Mouse (Mus musculus) liver, embryonic 15.5 days (tissue): Measurements from ENCODE around the gene Rnasek. TPM values are rescaled to one million over a fixed set of nuclear protein-coding genes. Genes with fewer than 3 reads are reported as not detected.

Experiments used
- ATAC-seq: fragments of 200-750 bp; cut with Nextera tagmentation; 2 replicates; pipeline ENCODE4 v1.8.0; 2017; ENCODE audit warnings: moderate number of reproducible peaks, mild to moderate bottlenecking, moderate library complexity; ENCODE audit not compliant: insufficient read depth
- H3K27ac ChIP-seq: fragments of 300-500 bp; sonication (generic); replicated peaks from 2 replicates; pipeline ENCODE4 v1.5.1; 2015; ENCODE audit warnings: mild to moderate bottlenecking, inconsistent platforms
- H3K27me3 ChIP-seq: fragments of 300-500 bp; sonication (generic); 2 replicates; pipeline ENCODE4 v1.6.1; 2015; ENCODE audit warnings: mild to moderate bottlenecking, inconsistent platforms
- H3K36me3 ChIP-seq: fragments of 300-500 bp; sonication (generic); replicated peaks from 2 replicates; pipeline ENCODE4 v1.6.1; 2015; ENCODE audit warnings: moderate library complexity, mild to moderate bottlenecking, inconsistent platforms
- H3K4me1 ChIP-seq: fragments of 300-500 bp; sonication (generic); replicated peaks from 2 replicates; pipeline ENCODE4 v1.6.1; 2015; ENCODE audit warnings: inconsistent platforms
- H3K4me2 ChIP-seq: fragments of 300-500 bp; sonication (generic); 2 replicates; pipeline ENCODE4 v1.6.1; 2015; ENCODE audit warnings: moderate library complexity, mild to moderate bottlenecking, inconsistent platforms
- H3K4me3 ChIP-seq: fragments of 300-500 bp; sonication (generic); replicated peaks from 2 replicates; pipeline ENCODE4 v1.5.1; 2015; ENCODE audit warnings: mild to moderate bottlenecking, inconsistent platforms
- H3K9ac ChIP-seq: fragments of 300-500 bp; sonication (generic); 2 replicates; pipeline ENCODE4 v1.6.1; 2015; ENCODE audit warnings: moderate library complexity, mild to moderate bottlenecking, inconsistent platforms
- H3K9me3 ChIP-seq: fragments of 300-500 bp; sonication (generic); replicated peaks from 2 replicates; pipeline ENCODE4 v1.6.1; 2016; ENCODE audit warnings: inconsistent platforms
- WGBS: fragments of 180-500 bp; shearing (Covaris S2); methylation state at CpG from one replicate; pipeline ENCODE4 v1.1.7; 2015; ENCODE audit warnings: mixed read lengths; ENCODE audit not compliant: insufficient replicate concordance; 5-methylcytosine and 5-hydroxymethylcytosine counted together
- polyA plus RNA-seq: library from polyadenylated mRNA; unstranded; fragments of >200 nt; fragmentation: Nextera tagmentation; extraction: Ambion mirVana; gene quantifications from 2 replicates; pipeline ENCODE4 v1.2.1, GENCODE M21; 2015

The Rnasek gene
- polyA plus RNA-seq = 146 and 150 TPM in 2 replicates

GRCm38 (mm10) chr11:70239541-70240279 lies at the start of gene Rnasek, which contains the start of gene Gm21988:
Gene Rnasek, minus strand, starts transcription at chr11:70239842.
Gene Gm21988, minus strand, starts transcription at chr11:70239830.
- Histone ChIP-seq H3K36me3 (peaks cover 15% of the 10 kb centered on the region), H3K4me3 (peak within 1 kb of the TSS; percentile 93), H3K27ac (peak within 1 kb of the TSS; percentile 96), H3K4me1 (peaks cover 48% of the 10 kb centered on the region), H3K4me2 (peak within 1 kb of the TSS; percentile 92), H3K9me3 (no peaks in the 10 kb centered on the region), H3K9ac (peak within 1 kb of the TSS; percentile 96), H3K27me3 (peaks cover 4% of the 10 kb centered on the region)
- WGBS = under 1% methylated on average over 32 of the region's 35 CpGs
- peak; percentile 13 for ATAC-seq

DNA sequence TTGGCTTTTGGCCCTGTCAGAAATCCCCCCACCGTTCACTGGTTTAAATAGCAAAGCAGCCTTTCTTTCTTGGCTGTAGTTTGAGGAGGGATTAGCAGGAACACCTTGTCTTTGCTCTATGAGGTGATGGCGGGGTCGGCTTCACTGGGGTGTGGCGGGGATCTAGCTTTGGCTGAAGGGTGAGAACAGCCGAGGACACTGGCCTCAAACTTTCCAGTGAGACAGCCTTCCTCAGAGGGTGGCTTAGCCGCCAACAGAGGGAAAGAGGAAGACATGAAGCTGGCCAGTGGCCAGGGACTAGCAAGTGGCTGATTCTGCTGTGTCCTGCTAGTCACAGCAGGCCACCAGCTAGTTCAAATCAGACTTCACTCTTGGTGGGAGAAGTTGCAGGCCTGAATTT lies 49.6 kb upstream of the Rnasek start:
- no peaks in the 10 kb centered on the region for H3K9me3 ChIP-seq
- no peaks in the 10 kb centered on the region for H3K4me1 ChIP-seq
- 39% methylated on average over 6 of the region's 6 CpGs for WGBS
- H3K9ac ChIP-seq = no peak overlapping the region
- H3K4me2 ChIP-seq = no peak overlapping the region
- peaks cover 6% of the 10 kb centered on the region for H3K27me3 ChIP-seq
- no peak for ATAC-seq
- H3K36me3 ChIP-seq = no peaks in the 10 kb centered on the region
- no peak overlapping the region for H3K27ac ChIP-seq
- no peak overlapping the region for H3K4me3 ChIP-seq

DNA sequence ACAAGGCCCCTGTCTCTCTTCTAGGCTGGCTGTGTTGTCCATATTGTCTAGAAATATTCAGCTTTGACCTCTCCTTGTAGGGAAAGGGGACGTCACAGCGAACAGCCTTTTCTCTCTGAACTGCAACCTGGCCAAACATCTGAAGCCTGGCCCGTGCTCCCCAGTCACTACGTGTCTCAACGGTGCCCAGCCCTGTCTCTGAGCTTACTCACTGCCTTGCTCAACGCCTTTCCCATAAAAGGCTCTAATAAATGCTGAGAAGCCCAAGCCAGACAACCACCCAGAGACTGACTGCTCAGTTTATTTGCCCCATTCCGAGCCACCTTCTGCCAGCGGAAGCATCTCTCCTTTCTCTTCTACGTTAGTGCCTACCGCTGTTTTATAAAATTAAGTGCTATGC lies 48.5 kb upstream of the Rnasek start:
- H3K9me3 ChIP-seq = no peaks in the 10 kb centered on the region
- no peak overlapping the region for H3K27ac ChIP-seq
- no peaks in the 10 kb centered on the region for H3K36me3 ChIP-seq
- H3K4me2 ChIP-seq = no peak overlapping the region
- peaks cover 6% of the 10 kb centered on the region for H3K27me3 ChIP-seq
- WGBS = 73% methylated on average over 10 of the region's 10 CpGs
- no peaks in the 10 kb centered on the region for H3K4me1 ChIP-seq
- no peak overlapping the region for H3K4me3 ChIP-seq
- ATAC-seq = no peak
- H3K9ac ChIP-seq = no peak overlapping the region

DNA sequence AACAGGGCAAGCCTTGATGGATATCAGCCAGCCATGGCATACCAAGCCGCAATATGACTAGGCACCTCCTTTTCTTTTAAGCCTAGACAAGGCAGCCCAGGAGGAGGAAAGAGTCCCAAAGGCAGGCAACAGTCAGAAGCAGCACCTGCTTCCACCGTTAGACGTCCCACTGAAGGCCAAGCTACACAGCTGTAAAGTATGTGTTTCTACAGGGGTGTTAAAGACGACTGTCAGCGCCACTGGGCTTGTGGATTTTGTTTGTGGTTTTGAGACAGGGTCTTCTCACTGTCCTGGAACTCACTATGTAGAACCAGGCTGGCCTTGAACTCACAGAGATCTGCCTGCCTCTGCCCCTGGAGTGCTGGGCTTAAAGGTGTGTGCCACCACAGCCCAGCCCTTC lies 46.0 kb upstream of the Rnasek start:
- ATAC-seq = no peak
- H3K4me3 ChIP-seq = no peak overlapping the region
- no peaks in the 10 kb centered on the region for H3K9me3 ChIP-seq
- no peaks in the 10 kb centered on the region for H3K4me1 ChIP-seq
- H3K27ac ChIP-seq = no peak overlapping the region
- no peak overlapping the region for H3K4me2 ChIP-seq
- H3K9ac ChIP-seq = no peak overlapping the region
- peaks cover 6% of the 10 kb centered on the region for H3K27me3 ChIP-seq
- no peaks in the 10 kb centered on the region for H3K36me3 ChIP-seq
- WGBS = 52% methylated on average over 5 of the region's 5 CpGs

DNA sequence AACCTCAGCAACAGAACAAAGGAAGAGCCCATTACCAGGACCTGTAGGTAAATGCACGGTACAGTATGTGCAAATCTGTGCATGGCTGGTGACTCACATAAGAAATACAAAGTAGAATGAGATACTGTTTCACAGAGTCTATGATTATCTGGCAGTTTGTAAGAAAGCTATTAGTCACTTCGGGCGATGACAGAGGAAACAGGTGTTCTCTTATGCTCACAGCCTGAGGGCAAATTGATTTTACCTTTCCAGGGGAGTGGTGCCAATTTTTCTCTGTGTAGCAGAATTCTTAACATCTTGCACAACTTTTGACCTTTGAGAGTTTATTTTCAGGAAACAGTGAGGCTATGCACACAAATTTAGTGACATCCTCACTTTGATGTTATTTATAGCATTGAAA lies 45.1 kb upstream of the Rnasek start:
- WGBS = 41% methylated on average over 3 of the region's 3 CpGs
- peaks cover 6% of the 10 kb centered on the region for H3K27me3 ChIP-seq
- no peak overlapping the region for H3K4me3 ChIP-seq
- no peak overlapping the region for H3K4me2 ChIP-seq
- H3K9me3 ChIP-seq = no peaks in the 10 kb centered on the region
- H3K4me1 ChIP-seq = no peaks in the 10 kb centered on the region
- H3K9ac ChIP-seq = no peak overlapping the region
- no peaks in the 10 kb centered on the region for H3K36me3 ChIP-seq
- ATAC-seq = no peak
- no peak overlapping the region for H3K27ac ChIP-seq

DNA sequence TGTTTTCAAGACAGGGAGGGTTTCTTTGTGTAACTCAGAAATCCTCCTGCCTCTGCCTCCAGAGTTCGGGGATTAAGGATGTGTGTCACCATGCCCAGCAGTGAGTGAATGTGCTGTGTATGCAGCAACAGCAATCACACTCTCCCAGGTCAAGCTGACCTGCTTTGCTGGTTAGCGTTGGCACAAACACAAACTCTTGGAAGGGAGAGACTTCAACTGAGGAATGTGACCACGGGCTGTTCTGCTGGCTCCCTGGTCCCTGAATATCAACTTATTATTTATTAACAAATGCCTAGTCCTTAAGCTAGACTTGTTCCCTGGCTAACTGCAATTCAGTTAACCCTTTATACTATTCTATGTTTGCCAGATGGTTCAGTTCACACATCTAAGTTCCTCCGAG lies 44.0 kb upstream of the Rnasek start:
- no peak overlapping the region for H3K27ac ChIP-seq
- WGBS = 65% methylated on average over 4 of the region's 4 CpGs
- H3K9ac ChIP-seq = no peak overlapping the region
- no peak overlapping the region for H3K4me3 ChIP-seq
- H3K9me3 ChIP-seq = no peaks in the 10 kb centered on the region
- H3K27me3 ChIP-seq = peaks cover 6% of the 10 kb centered on the region
- no peaks in the 10 kb centered on the region for H3K4me1 ChIP-seq
- no peak overlapping the region for H3K4me2 ChIP-seq
- H3K36me3 ChIP-seq = no peaks in the 10 kb centered on the region
- no peak for ATAC-seq

GRCm38 (mm10) chr11:70280441-70280840 lies 40.8 kb upstream of the Rnasek start:
- Histone ChIP-seq H3K4me2 (no peak overlapping the region), H3K27ac (no peak overlapping the region), H3K9ac (no peak overlapping the region), H3K36me3 (no peaks in the 10 kb centered on the region), H3K27me3 (no peaks in the 10 kb centered on the region), H3K9me3 (no peaks in the 10 kb centered on the region), H3K4me1 (no peaks in the 10 kb centered on the region), H3K4me3 (no peak overlapping the region)
- ATAC-seq = no peak
- WGBS = 31% methylated on average over 3 of the region's 3 CpGs

GRCm38 (mm10) chr11:70278961-70279360 lies 39.3 kb upstream of the Rnasek start:
- ATAC-seq = no peak
- Histone ChIP-seq H3K9me3 (no peaks in the 10 kb centered on the region), H3K27ac (no peak overlapping the region), H3K4me1 (no peaks in the 10 kb centered on the region), H3K4me3 (no peak overlapping the region), H3K9ac (no peak overlapping the region), H3K27me3 (no peaks in the 10 kb centered on the region), H3K36me3 (no peaks in the 10 kb centered on the region), H3K4me2 (no peak overlapping the region)
- 61% methylated on average over 3 of the region's 3 CpGs for WGBS

DNA sequence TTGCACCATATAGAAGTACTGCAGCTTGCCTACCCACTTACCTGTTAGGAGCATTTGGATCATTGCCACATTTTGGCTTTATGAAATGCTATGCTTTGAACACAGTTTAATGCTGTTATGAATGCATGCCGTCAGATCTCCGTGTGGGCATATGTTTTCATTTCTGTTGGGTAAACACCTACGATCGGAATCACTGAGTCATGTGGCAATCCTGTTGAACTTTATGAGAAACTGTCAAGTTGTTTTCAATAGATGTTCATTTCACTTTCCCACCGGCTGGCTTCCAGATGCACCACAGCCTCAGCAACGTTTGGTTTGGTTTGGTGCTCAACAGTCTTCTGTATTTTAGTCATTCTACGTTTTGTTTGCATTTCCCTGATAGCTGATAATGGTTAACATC lies 32.0 kb upstream of the Rnasek start:
- H3K4me1 ChIP-seq = no peaks in the 10 kb centered on the region
- no peaks in the 10 kb centered on the region for H3K36me3 ChIP-seq
- H3K9ac ChIP-seq = no peak overlapping the region
- H3K4me3 ChIP-seq = no peak overlapping the region
- 65% methylated on average over 7 of the region's 7 CpGs for WGBS
- H3K27me3 ChIP-seq = no peaks in the 10 kb centered on the region
- H3K9me3 ChIP-seq = no peaks in the 10 kb centered on the region
- no peak overlapping the region for H3K4me2 ChIP-seq
- no peak overlapping the region for H3K27ac ChIP-seq
- no peak for ATAC-seq

- Histone ChIP-seq H3K4me3 (no peak overlapping the region), H3K4me2 (no peak overlapping the region), H3K4me1 (no peaks in the 10 kb centered on the region), H3K9ac (no peak overlapping the region), H3K9me3 (no peaks in the 10 kb centered on the region), H3K27ac (no peak overlapping the region), H3K36me3 (no peaks in the 10 kb centered on the region), H3K27me3 (no peaks in the 10 kb centered on the region; the same call in 1 of the 2 replicates)
- no peak for ATAC-seq
- WGBS = 89% methylated on average over 1 of the region's 1 CpGs
These were observed 26.8 kb upstream of the Rnasek start for GRCm38 (mm10) chr11:70266405-70266804.

GRCm38 (mm10) chr11:70265819-70266218 lies 26.2 kb upstream of the Rnasek start:
- 48% methylated on average over 4 of the region's 4 CpGs for WGBS
- H3K4me3 ChIP-seq = no peak overlapping the region
- H3K36me3 ChIP-seq = no peaks in the 10 kb centered on the region
- H3K27me3 ChIP-seq = peaks cover 1% of the 10 kb centered on the region; the same call in 1 of the 2 replicates
- ATAC-seq = no peak
- H3K4me2 ChIP-seq = no peak overlapping the region
- no peak overlapping the region for H3K9ac ChIP-seq
- H3K27ac ChIP-seq = no peak overlapping the region
- no peaks in the 10 kb centered on the region for H3K9me3 ChIP-seq
- no peaks in the 10 kb centered on the region for H3K4me1 ChIP-seq

DNA sequence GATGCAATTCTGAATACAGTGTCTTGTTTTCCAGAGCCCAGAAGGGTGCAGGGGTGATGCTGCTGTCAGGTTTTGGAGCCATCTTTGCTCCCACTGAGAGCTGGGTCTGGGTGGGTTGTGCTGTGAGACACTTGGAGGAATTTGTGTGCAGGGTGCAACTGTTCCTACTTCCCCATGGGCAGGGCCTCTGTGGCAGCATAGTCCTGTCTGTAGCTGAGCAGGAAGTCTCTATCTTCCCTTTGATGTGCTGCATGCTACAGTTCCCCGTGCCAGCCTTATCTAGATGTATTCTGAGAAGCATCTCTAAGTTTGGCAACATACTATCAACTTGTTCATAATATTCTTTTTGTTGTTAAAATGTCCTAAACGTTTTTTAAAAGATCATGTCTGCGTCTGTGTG lies 25.6 kb upstream of the Rnasek start:
- Histone ChIP-seq H3K9me3 (no peaks in the 10 kb centered on the region), H3K36me3 (no peaks in the 10 kb centered on the region), H3K27ac (no peak overlapping the region), H3K4me1 (no peaks in the 10 kb centered on the region), H3K9ac (no peak overlapping the region), H3K4me2 (no peak overlapping the region), H3K27me3 (peaks cover 4% of the 10 kb centered on the region; the same call in 1 of the 2 replicates), H3K4me3 (no peak overlapping the region)
- no peak for ATAC-seq
- 27% methylated on average over 3 of the region's 3 CpGs for WGBS
